Mouse (Mus musculus): ENCODE measurements around the gene C130050O18Rik.
"Not testable (repeated sequence)": the region's sequence is repeated elsewhere in the genome, so short reads cannot be mapped to it uniquely, and the experiment has no call there.

C130050O18Rik gene

GRCm38 (mm10) chr5:139380385-139381248 is 24.5 kb upstream of the C130050O18Rik start:
- DNase-seq (ENCODE audit: low spot score): peak; percentile 89

DNA sequence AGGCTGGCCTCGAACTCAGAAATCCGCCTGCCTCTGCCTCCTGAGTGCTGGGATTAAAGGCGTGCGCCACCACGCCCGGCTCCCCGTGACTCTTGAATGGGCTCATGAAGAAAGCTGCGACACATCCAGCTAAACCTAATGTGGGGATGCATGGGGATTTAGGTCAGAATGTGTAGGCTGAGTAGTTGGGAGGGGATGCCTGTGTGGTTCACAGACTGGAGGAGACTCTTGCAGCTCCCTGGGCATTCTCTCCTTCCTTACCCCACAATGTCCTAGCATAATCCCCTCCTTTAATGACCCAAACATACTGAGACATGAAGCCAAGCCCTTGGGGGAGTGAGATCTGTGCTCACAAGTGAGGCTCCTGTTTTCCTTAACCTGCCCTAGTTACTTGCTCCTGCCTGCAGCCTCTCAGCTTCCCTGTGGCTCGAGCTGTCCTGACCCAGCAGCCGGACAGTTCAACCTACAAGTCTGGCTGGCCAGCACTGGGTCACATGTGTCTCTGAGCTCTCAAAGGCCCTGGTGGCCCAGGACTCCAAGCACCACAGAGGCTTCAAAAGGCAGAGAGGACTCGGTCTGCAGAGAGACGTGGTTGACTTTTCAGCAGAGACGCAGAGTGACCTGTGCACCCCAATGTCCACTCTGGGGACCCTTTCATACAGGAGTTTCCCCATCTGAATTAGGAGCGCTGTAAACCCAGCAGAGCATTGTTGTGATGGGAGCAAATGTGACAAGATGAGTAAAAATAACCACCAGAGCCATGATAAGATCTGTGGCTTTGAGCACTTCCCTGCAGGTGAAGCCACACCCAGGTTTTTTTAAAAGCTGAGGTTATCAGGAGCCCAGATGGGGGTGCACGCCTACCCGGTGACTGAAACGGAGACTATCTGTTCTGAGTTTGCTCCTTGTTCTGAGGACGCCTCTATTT is 23.2 kb upstream of the C130050O18Rik start:
- DNase-seq (ENCODE audit: low spot score): no peak

DNA sequence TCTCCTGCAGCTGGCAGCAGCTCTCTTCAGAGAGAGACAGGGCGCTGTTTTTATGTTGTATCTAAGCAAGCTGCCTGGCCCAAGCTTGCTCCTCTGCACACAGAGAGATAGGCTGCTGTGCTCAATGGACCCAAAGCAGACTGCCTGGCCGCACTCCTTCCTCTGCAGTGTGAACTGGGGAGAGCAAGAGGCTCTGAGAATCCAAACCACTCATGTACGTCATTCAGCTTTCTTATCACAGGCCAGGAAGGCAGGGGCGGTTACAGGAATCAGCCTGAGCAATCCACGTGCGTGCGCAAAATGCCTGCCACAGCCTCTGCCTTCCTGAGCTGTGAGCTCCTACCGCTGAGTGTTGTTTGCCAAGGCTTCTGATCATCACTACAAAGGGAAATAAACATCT is 22.3 kb upstream of the C130050O18Rik start:
- DNase-seq (ENCODE audit: low spot score): no peak

- no peak for DNase-seq (ENCODE audit: low spot score)
Observed at GRCm38 (mm10) chr5:139383234-139383633, 21.8 kb upstream of the C130050O18Rik start.

- no peak for DNase-seq (ENCODE audit: low spot score)
Observed at GRCm38 (mm10) chr5:139384531-139384930, 20.5 kb upstream of the C130050O18Rik start.

DNA sequence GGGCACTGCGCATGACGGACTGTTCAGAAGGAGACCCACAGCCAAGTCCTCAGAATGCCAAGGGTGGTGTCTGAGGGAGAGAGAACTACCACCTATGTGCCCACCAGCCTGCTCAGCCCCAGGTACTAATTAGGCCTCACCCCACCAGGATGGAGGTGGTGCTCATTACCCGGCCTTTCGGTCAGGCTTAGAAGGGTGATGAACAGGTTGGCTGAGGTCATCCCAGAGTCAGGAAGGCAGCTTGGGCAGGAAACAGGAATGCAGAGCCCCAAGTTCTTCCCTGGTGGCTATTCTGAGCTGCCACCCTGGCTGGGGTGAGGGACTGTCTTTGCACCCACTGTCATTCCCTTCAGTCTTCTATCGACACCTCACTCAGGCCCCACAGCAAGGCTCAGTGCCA is 19.0 kb upstream of the C130050O18Rik start:
- DNase-seq (ENCODE audit: low spot score): no peak

DNA sequence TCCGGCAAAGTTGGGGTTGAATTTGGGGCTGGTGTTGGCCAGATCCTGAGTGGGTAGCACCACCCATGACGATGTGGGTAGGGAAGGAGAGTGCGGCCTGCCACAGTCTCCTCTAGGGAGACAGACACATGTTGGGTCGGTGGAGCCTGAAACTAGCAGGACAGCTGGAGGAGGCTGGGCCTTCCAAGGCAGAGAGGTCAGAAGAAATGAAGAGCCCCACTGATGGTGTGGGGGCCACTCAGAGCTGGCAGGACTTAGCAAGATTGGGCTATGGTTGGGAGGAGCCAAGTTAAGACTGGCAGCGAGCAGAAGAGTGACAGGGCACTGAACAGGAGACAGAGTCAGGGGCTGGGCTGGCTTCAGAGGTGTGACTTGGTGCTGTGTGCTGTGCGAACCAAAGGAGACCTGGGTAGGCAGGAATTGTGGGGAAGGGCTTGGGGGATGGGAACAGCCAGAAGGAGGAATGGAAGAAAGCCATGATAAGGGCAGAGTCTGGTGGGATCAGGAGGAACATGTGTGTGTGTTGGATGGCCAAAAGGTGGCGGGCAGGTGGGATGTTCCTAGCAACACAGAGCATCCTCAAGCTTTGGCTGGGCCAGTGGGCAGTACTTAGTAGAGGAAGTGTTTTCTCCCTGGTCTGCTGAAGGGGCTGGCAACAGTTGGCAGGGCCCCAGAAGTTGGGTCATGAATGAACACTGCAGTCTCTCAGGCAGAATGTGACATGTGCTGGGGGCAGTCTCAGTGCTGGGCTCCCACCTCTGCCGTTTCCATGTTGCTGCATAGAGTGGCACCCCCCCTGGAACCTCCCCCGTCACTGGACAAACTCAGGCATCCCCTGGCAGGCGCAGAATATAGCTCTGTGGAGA is 17.5 kb upstream of the C130050O18Rik start:
- no peak for DNase-seq (ENCODE audit: low spot score)

DNA sequence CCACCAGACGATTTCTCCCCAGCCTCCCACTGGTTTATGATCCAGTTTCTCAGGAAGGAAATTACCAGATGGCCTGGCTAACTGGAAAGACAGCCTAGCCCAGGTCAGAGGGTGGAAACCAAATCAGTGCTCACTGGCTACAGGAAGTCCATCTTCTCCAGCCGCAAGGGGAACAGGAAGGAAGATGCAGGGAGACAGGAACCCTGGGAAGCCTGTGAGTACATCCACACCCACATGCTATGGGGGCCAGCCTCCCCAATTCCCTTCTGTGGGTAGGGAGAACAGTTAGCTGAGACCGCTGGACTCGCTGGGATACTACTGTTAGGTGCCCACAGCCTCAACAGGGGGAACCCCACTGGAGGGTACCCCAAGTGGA is 16.9 kb upstream of the C130050O18Rik start:
- DNase-seq (ENCODE audit: low spot score): no peak

DNA sequence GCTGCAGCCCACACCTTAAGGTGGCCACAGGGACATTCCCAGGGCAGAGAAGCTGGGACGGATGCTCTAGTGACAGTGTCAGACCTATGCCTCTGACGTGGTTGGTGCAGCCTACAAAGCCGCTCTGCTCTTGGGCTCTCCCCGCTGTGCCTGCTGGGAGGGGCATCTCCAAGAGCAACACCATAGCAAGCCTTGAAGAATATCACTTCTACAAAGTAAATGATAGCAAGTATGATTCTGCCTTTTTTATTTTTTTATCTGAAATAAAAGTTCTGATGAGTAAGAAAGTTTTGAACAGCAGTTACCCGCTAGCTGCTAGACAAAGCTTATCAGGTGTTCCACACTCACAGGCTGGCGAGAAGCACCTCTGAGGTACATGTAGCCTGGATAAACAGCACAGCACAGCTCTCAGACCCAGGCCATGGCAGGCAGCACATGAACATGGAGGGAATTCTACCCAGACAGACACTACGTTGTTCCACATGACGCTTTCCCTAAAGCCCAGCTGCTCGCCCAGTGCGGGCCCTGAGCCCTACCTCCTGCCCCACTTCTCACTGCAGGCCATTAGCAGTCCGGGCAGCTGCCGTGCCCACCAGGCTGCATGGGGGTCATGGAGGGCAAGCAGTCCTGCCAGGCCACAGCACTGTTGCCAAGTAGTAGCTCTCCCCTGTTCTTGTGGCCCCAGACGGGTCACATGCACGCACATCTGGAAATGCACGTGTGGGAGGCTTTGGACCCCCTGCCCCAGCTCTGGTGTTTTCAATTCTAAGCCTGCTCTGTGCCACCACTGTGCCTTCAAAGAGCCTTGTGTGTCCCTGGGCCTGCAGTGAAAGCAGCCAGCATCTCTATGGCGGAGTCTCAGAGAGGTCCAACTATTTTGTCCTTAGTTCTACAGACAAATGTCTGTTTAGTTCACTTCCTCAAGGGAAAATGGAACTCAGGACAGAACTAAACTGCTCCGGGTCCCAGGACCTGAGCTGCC is 16.1 kb upstream of the C130050O18Rik start:
- DNase-seq (ENCODE audit: low spot score): no peak

- DNase-seq (ENCODE audit: low spot score): no peak
Observed at GRCm38 (mm10) chr5:139389676-139390061, 15.4 kb upstream of the C130050O18Rik start.

DNA sequence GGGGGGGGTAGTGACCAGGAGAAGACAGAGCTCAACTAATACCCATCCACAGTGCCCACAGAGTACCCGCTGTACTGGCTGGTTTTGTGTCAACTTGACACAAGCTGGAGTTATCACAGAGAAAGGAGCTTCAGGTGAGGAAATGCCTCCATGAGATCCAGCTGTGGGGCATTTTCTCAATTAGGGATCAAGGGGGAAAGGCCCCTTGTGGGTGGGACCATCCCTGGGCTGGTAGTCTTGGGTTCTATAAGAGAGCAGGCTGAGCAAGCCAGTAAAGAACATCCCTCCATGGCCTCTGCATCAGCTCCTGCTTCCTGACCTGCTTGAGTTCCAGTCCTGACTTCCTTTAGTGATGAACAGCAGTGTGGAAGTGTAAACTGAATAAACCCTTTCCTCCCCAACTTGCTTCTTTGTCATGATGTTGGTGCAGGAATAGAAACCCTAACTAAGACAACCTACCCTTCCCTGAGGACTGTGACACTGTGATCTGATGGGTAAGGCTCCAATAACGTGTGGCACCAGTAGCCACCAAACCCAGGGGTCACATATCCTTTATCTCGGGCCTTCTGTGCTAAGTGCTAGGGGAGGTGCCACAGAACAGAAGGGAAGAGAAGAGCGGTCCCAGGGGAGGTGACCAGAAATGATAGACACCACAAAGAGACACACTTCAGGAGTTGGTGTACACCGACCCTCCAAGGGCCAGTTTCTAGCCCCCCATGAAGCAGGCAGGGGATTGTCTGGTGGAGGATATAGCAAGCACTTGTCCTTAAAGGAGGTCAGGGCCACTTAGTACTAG is 14.6 kb upstream of the C130050O18Rik start:
- DNase-seq (ENCODE audit: low spot score): not testable (repeated sequence)

- DNase-seq (ENCODE audit: low spot score): no peak
Observed at GRCm38 (mm10) chr5:139391309-139391990, 13.6 kb upstream of the C130050O18Rik start.

- no peak for DNase-seq (ENCODE audit: low spot score)
Observed at GRCm38 (mm10) chr5:139392219-139393196, 12.6 kb upstream of the C130050O18Rik start.

- no peak for DNase-seq (ENCODE audit: low spot score)
Observed at GRCm38 (mm10) chr5:139393197-139393588, 11.9 kb upstream of the C130050O18Rik start.

DNA sequence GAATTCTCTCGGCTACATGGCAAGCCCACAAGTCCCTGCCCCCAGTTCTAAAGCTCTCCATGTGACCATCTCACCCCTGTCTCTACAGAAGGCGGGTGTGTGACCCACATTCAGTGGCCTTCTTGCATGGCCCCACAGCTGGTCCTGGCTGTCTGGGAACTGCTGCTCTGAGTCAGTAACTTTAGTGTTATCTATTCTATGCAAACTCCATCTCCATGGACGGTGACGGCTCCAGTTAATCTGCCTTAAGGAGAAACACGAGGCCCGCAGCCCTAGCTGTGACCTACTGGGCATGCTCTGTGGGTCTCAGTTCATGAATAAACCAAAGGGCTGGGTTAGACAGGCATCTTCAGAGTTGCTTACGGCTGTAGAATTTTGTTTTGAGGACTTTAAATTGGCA is 10.7 kb upstream of the C130050O18Rik start:
- DNase-seq (ENCODE audit: low spot score): no peak

DNA sequence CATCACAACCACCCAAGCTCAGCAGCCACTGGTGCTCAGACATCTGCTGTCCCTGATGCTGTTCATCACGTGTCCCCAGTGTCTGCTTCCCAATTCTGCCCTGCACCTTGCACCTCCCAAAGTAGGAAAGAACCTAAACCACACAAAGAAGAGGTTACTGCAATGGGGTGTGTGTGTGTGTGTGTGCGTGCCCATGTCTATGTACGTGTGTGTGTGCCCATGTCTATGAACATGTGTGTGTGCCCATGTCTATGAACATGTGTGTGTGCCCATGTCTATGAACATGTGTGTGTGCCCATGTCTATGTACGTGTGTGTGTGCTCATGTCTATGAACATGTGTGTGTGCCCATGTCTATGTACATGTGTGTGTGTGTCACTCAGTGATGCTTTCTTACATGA is 9.6 kb upstream of the C130050O18Rik start:
- no peak for DNase-seq (ENCODE audit: low spot score)

GRCm38 (mm10) chr5:139397359-139397916 is 7.6 kb upstream of the C130050O18Rik start:
- no peak for DNase-seq (ENCODE audit: low spot score)

All from ovary, postnatal 10 days (tissue).